Mouse (Mus musculus) WW6 (cell line): Measurements from ENCODE around the gene Rpl27.
"Not testable (repeated sequence)": the region's sequence is repeated elsewhere in the genome, so short reads cannot be mapped to it uniquely, and the experiment has no call there.

Source experiments
- DNase-seq: peaks from one replicate; pipeline ENCODE4 v3.0.0-alpha.2; 2013; ENCODE audit warnings: low read depth, low spot score

Gene Rpl27

GRCm38 (mm10) chr11:101447786-101448185, 5.7 kb downstream of the Rpl27 start:
- DNase-seq: no peak

- no peak for DNase-seq
Measured at GRCm38 (mm10) chr11:101448274-101448746, 6.2 kb downstream of the Rpl27 start, which contains the start of gene Ifi35. Gene Ifi35 (plus strand): TSS chr11:101448407.

DNA sequence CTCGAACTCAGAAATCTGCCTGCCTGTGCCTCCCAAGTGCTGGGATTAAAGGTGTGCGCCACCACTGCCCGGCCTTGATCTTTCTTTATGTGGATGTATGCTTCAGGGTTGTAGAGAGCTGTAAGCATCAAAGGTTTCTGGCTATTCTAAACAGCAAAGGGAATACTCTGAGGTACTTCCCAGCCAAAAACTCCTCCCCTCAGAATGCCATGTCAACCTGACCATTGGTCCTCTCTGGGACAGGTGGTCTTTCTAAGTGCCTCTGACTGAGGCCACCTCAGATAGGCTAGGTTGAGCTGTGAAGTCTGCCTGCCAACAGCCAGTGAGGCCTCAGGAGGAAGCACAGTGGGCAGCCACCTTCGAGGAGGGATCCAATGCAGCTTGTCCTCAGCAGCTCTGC, 6.8 kb downstream of the Rpl27 start:
- DNase-seq: no peak

DNA sequence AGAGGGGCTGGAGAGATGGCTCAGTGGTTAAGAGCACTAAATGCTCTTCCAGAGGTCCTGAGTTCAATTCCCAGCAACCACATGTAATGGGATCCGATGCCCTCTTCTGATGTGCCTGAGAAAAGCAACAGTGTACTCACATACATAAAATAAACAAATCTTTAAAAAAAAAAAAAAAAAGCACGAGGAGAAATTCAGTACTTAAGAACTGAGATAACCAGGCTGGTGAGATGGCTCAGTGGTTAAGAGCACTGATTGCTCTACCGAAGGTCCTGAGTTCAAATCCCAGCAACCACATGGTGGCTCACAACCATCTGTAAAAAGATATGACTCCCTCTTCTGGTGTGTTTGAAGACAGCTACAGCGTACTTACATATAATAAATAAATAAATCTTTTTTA, 7.5 kb downstream of the Rpl27 start:
- not testable (repeated sequence) for DNase-seq

DNA sequence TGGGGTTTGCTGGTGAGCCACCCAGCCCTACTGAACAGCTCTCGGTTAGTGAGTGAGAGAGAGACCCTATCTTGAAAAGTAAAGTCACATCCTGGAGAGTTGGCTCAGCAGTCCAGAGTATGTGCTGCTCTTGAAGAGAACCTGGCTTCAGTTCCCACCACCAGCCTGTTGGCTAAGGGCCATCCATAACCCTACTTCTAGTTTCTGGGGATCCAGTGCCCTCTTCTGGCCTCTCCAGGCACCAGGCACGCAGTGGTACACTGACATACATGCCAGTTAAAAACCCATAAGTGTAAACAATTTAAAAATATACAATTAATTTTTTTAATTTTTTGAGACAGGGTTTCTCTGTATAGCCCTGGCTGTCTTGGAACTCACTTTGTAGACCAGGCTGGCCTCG, 8.3 kb downstream of the Rpl27 start:
- DNase-seq: no peak

- DNase-seq: no peak
Measured at GRCm38 (mm10) chr11:101451536-101451935, 9.4 kb downstream of the Rpl27 start.

DNA sequence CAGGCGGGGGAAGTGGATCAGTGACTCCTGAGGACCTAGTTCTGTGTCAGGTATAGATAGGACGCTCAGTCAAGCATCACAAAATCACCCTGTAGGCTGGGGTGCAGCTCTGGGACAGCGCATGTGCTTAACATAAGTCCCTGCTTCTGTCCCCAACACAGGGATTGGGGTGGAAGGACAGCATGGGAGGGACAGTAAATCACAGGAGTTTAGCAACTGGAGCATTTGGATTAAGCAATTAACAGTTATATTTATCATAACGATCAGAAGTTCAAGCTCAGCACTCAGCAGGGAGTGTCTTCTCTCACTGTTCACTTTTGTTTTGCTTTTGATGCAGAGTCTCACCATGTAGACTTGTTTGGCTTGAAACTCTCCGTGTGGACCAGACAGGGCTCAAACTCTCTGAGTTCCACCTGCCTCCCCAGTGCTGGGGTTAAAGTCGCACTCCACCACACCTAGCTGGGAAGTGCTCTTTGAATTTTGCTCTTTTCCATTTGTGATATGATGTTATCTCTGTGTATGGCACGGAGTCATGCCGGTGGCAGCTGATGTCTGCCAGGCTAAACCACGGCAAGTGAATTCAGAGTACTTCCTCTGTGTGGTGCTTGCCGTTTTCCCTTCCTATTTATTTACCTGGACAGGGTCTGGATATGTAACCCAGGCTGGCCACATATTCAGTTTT, 10.1 kb downstream of the Rpl27 start:
- no peak for DNase-seq

GRCm38 (mm10) chr11:101454702-101455101, 12.6 kb downstream of the Rpl27 start:
- DNase-seq: no peak

DNA sequence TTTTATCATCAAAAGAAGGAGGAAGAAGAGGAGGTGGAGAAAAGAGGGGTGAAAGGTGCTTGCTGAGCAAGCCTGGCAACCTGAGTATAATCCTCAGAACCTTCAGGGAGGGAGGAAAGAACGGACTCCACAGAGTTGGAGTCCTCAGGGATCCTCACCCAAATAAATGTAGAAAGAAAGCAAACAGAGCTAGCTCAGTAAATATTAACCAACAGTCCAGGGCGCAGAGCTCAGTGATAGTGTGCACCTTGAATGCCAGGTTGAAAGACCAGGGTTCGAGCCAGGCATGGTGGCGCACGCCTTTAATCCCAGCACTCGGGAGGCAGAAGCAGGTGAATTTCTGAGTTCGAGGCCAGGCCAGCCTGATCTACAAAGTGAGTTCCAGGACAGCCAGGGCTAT, 13.5 kb downstream of the Rpl27 start:
- no peak for DNase-seq

- DNase-seq: no peak
Measured at GRCm38 (mm10) chr11:101457631-101458030, 15.5 kb downstream of the Rpl27 start.

- DNase-seq: no peak
Measured at GRCm38 (mm10) chr11:101458217-101458616, 16.1 kb downstream of the Rpl27 start.

- DNase-seq: no peak
Measured at GRCm38 (mm10) chr11:101459716-101460115, 17.6 kb downstream of the Rpl27 start.

DNA sequence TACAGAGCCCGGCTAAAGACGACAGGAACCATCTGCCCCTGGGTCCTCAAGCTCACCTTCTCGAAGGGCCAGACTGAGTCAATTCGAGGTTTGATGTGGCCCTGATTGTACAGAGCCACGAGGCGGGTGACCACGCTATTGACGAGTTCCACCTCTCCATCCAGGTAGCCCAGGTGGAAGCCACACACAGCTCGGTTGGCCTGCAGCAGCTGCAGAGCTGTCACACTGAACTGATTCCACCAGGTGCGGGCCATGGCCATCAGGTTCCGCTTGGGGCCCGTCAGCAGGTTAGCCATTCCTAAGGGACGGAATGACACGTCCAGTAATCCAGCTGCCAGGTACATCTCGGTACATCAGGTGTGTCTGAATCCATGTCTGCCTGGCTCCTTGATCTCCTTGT, 18.2 kb downstream of the Rpl27 start:
- DNase-seq: no peak

DNA sequence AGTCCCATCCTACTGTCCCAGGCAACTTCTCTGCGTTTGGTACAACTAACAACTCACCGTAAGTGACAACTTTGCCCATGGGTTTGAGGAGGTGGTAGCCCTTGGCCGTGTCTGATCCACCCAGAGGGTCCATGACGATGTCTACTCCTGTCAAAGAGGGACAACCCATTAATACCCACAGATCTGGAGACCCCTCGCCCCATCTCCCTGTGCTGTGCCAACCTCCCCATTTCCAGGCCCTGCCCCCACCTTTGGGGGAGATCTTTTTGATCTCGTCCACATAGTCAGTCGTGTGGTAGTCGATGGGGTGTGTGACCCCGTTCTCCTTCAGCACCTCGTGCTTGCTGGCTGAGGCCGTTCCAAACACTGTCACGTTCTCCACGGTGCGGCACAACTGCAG, 20.0 kb downstream of the Rpl27 start:
- no peak for DNase-seq

DNA sequence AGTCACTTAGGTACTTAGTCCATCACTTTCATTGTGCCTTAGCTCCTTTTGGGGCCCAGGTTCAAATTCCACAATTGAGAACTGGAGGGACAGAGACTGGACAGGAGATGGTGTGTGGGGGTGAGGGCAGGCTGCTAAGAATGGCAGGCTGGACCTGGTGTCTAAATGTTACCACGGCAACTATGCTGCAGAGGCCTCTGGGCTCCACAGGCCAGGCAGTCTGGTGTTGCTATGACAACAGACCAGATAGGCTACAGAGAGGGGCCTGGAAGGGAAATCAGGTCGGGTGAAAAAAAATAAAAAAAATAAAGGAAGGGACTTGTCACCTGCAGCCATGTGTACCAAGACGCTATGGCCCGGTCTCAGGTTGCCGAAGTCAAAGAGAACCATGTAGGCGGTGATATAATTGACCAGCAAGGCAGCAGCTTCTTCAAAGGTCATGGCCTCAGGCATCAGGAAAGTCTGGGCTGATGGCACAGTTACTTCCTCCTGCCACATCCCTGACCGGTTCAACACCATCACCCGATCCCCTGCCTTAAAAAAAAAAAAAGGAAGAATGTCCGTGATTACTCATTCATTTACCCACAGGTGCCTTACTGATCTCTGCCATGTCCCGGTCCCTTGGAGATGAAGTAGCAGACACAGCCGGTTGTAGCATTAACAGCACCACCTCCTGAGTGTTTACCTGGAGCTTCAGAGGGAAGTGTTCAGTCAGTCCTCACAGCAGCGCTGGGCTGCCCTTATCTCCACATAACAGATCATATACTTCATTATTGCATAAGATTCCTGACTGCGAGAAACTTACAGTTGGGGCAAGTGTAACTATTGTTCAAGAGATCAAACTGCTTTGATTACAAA, 20.7 kb downstream of the Rpl27 start:
- no peak for DNase-seq

DNA sequence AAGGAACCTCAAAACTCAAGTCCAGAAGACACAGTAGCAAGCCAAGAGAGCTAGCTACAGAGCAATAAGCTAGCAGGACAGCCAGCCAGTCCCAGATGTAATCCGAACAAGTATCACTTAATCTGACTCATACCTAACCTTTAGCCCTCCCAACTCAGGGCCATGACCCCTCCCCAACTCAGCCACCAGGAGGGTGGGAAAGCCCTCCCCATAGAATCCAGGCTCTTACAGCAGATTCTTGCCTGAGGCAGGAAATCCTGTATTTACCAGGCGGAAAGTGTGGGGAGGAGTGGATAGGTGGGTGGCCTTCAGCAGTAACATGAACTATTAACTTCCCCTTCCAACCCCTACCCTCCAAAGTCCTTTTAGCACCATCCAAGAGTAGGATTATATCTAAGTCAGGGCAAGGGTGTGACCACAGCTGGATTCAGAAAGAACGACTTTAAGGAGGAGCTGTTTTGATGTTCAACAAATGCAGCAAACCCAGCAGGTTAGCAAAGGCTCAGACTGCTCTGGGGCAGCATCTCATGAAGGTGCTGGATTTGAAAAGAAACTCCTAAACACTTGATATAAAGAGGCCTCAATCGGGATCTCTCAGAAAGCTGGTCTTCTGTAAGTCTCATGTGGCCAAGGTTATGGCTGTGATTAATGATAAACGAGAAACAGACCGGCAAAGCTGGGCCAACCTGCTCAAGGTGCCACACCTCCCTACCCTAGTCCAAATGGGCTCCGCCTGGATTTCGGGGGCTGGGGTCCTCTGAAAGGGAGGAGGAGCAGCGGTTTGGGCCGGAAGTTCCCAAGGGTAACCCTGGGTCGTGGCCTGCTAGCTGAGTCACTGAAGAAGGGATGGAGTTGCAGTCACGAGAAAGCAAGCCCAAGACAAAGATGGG, 22.4 kb downstream of the Rpl27 start, which contains the start of gene Rnd2:
Gene Rnd2, plus strand, starts transcription at position 789 of the 890 bp plus-strand sequence.
- DNase-seq: no peak

DNA sequence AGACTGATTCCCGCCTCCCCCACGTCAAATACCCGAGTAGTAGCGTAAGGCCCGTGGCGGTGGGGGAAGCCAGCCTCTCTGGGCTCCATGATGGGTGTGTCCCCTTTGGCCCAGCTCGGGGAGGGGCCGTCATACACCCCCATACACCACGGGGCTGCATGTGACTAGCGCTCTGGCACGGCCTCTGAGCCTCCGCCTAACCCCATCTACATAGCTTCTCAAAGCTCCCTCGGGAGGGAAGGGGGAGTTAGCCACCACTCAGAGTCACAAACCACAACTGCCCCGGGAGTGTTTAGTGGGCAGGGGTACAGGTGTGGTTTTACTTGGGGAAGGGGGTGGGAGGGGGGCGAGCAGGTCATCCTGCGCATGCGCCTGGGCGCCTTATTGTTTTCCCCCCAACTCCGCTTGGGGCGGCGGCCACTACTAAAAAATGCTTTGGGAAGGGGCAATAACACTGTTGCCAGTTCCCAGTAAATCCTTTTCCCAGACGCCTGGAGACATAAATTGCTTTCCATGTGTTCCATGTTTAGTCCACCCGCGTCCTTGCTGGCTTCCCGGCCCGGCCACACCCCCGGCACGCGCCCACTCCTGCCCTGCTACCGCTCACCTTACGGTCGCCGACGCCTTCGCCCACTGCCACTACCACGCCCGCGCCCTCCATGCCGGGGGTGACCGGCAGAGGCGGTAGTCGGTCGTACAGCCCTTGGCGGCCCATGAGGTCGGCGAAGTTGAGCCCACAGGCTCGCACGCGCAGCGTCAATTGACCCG, 23.2 kb downstream of the Rpl27 start:
- peak; percentile 85 for DNase-seq

DNA sequence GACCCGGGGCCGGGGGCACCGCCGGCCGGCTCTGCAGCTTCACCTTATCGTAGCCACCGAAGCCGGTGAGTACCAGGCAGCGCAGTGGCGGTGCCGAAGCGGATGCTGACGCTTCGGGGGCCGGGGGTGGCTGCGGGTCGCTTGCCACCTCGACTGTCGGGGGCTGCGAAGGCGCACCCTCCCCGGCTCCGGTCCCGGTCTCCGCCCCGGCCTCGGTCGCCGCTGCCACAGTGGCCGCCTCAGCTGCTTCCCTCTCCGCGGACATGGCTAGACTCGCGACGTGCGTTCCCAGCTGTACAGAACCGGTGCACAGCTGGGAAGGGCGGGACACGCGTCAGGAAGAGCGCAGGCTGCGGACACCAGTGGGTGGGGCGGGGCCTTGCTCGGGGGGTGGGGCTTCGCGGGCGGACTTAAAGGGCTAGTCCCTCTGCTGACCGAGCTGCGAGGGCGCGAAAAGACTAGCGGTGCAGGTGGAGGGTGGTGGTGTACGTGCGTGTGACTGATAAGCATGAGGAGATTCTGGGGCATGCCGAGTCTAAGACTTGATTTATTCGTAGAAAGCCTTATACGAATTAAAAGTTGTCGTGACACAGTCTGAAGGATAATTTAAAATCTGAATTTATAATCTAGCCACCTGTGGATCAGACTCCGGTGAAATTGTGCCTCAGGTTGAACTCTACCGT, 23.9 kb downstream of the Rpl27 start, which contains the start of gene Vat1:
Gene Vat1, minus strand, starts transcription at position 362 of the 683 bp plus-strand sequence.
- no peak for DNase-seq

- DNase-seq: not testable (repeated sequence)
Measured at GRCm38 (mm10) chr11:101466552-101466950, 24.5 kb downstream of the Rpl27 start.
